Mouse (Mus musculus) stomach, embryonic 15.5 days (tissue): ENCODE data around the gene Gsdma2. TPM values are rescaled to one million over a fixed set of nuclear protein-coding genes. Genes with fewer than 3 reads are reported as not detected.
"Not testable (repeated sequence)": the region's sequence is repeated elsewhere in the genome, so short reads cannot be mapped to it uniquely, and the experiment has no call there.

ENCODE experiments used
- ATAC-seq: fragments of 200-750 bp; cut with Nextera tagmentation; 2 replicates; pipeline ENCODE4 v1.8.0; 2017; ENCODE audit warnings: low read depth, moderate number of reproducible peaks, moderate TSS enrichment; ENCODE audit not compliant: insufficient read depth, low FRiP score
- H3K27ac ChIP-seq: fragments of 300-500 bp; sonication (generic); 2 replicates; pipeline ENCODE4 v1.5.1; 2015; ENCODE audit warnings: mild to moderate bottlenecking, inconsistent platforms
- H3K27me3 ChIP-seq: fragments of 300-500 bp; sonication (generic); replicated peaks from 2 replicates; pipeline ENCODE4 v1.6.1; 2015; ENCODE audit warnings: inconsistent platforms
- H3K36me3 ChIP-seq: fragments of 300-500 bp; sonication (generic); 2 replicates; pipeline ENCODE4 v1.6.1; 2015; ENCODE audit warnings: inconsistent platforms
- H3K4me1 ChIP-seq: fragments of 300-500 bp; sonication (generic); 2 replicates; pipeline ENCODE4 v1.6.1; 2015; ENCODE audit warnings: inconsistent platforms
- H3K4me2 ChIP-seq: fragments of 300-500 bp; sonication (generic); 2 replicates; pipeline ENCODE4 v1.6.1; 2015; ENCODE audit warnings: mild to moderate bottlenecking, inconsistent platforms
- H3K4me3 ChIP-seq: fragments of 300-500 bp; sonication (generic); replicated peaks from 2 replicates; pipeline ENCODE4 v1.5.1; 2015; ENCODE audit warnings: inconsistent platforms
- H3K9ac ChIP-seq: fragments of 300-500 bp; sonication (generic); 2 replicates; pipeline ENCODE4 v1.6.1; 2015; ENCODE audit warnings: inconsistent platforms
- H3K9me3 ChIP-seq: fragments of 300-500 bp; sonication (generic); 2 replicates; pipeline ENCODE4 v1.6.1; 2016; ENCODE audit warnings: inconsistent platforms
- WGBS: fragments of 180-500 bp; shearing (Covaris S2); methylation state at CpG from one replicate; pipeline ENCODE4 v1.1.7; 2015; 5-methylcytosine and 5-hydroxymethylcytosine counted together
- polyA plus RNA-seq: library from polyadenylated mRNA; unstranded; fragments of >200 nt; fragmentation: Nextera tagmentation; extraction: Ambion mirVana; gene quantifications from 2 replicates; pipeline ENCODE4 v1.2.1, GENCODE M21; 2015

The Gsdma2 gene
- 0.21 TPM in 1 of 2 replicates, not detected in the other for polyA plus RNA-seq

GRCm38 (mm10) chr11:98646459-98646858 lies at the start of gene Gsdma2:
Gene Gsdma2 (plus strand): TSS chr11:98646759.
- Histone ChIP-seq H3K27me3 (0 out of 2 replicates have a peak, but pooled peaks cover 2% of the 10 kb centered on the region), H3K27ac (no peak within 1 kb of the TSS), H3K36me3 (no peaks in the 10 kb centered on the region), H3K4me2 (no peak within 1 kb of the TSS), H3K9me3 (no peaks in the 10 kb centered on the region), H3K4me1 (no peaks in the 10 kb centered on the region), H3K9ac (no peak within 1 kb of the TSS), H3K4me3 (no peak within 1 kb of the TSS)
- ATAC-seq, result no peak
- 44% methylated on average over 2 of the region's 2 CpGs for WGBS

GRCm38 (mm10) chr11:98597363-98597762 lies 49.2 kb upstream of the Gsdma2 start:
- ATAC-seq, result no peak
- H3K27me3 ChIP-seq, result peaks cover 13% of the 10 kb centered on the region; the same call in 1 of the 2 replicates
- no peak overlapping the region for H3K4me3 ChIP-seq
- WGBS, result 38% methylated on average over 6 of the region's 6 CpGs
- no peak overlapping the region for H3K27ac ChIP-seq
- no peak overlapping the region for H3K9ac ChIP-seq
- no peak overlapping the region for H3K4me2 ChIP-seq
- H3K4me1 ChIP-seq, result peaks cover 4% of the 10 kb centered on the region; the same call in 1 of the 2 replicates
- no peaks in the 10 kb centered on the region for H3K36me3 ChIP-seq
- H3K9me3 ChIP-seq, result no peaks in the 10 kb centered on the region

- no peak within 1 kb of the TSS for H3K4me3 ChIP-seq
- no peaks in the 10 kb centered on the region for H3K36me3 ChIP-seq
- H3K4me2 ChIP-seq, result no peak within 1 kb of the TSS
- WGBS, result 78% methylated on average over 8 of the region's 8 CpGs
- H3K27me3 ChIP-seq, result peaks cover 13% of the 10 kb centered on the region; the same call in 1 of the 2 replicates
- no peak within 1 kb of the TSS for H3K9ac ChIP-seq
- no peaks in the 10 kb centered on the region for H3K9me3 ChIP-seq
- ATAC-seq, result no peak
- peaks cover 4% of the 10 kb centered on the region; the same call in 1 of the 2 replicates for H3K4me1 ChIP-seq
- H3K27ac ChIP-seq, result no peak within 1 kb of the TSS
These were observed 48.6 kb upstream of the Gsdma2 start, which contains the start of gene Lrrc3c for GRCm38 (mm10) chr11:98597991-98598390. Gene Lrrc3c (plus strand): TSS chr11:98598291.

GRCm38 (mm10) chr11:98598851-98599290 lies 47.7 kb upstream of the Gsdma2 start:
- H3K27me3 ChIP-seq, result peaks cover 13% of the 10 kb centered on the region; the same call in 1 of the 2 replicates
- WGBS, result 63% methylated on average over 18 of the region's 18 CpGs

GRCm38 (mm10) chr11:98599291-98599690 lies 47.3 kb upstream of the Gsdma2 start:
- 34% methylated on average over 18 of the region's 18 CpGs for WGBS
- no peak overlapping the region for H3K9ac ChIP-seq
- ATAC-seq, result 0 out of 2 replicates have a peak, but pooled peaks have one; percentile 23
- no peaks in the 10 kb centered on the region for H3K36me3 ChIP-seq
- H3K4me1 ChIP-seq, result peaks cover 4% of the 10 kb centered on the region; the same call in 1 of the 2 replicates
- no peak overlapping the region for H3K4me2 ChIP-seq
- H3K27me3 ChIP-seq, result peaks cover 13% of the 10 kb centered on the region; the same call in 1 of the 2 replicates
- H3K4me3 ChIP-seq, result no peak overlapping the region
- no peak overlapping the region for H3K27ac ChIP-seq
- no peaks in the 10 kb centered on the region for H3K9me3 ChIP-seq

More at GRCm38 (mm10) chr11:98598851-98599290, 47.7 kb upstream of the Gsdma2 start:
- Histone ChIP-seq H3K4me2 (no peak overlapping the region), H3K27ac (no peak overlapping the region), H3K9me3 (no peaks in the 10 kb centered on the region), H3K9ac (no peak overlapping the region), H3K4me3 (no peak overlapping the region), H3K4me1 (peaks cover 4% of the 10 kb centered on the region; the same call in 1 of the 2 replicates), H3K36me3 (no peaks in the 10 kb centered on the region)
- ATAC-seq, result no peak

GRCm38 (mm10) chr11:98602090-98602690 lies 44.4 kb upstream of the Gsdma2 start:
- H3K36me3 ChIP-seq, result no peaks in the 10 kb centered on the region
- H3K4me1 ChIP-seq, result peaks cover 4% of the 10 kb centered on the region; the same call in 1 of the 2 replicates
- H3K4me3 ChIP-seq, result peak overlapping the region; percentile 35
- peak; percentile 64 for ATAC-seq
- WGBS, result 2% methylated on average over 18 of the region's 20 CpGs
- H3K9me3 ChIP-seq, result no peaks in the 10 kb centered on the region
- H3K4me2 ChIP-seq, result peak overlapping the region; percentile 58
- no peak overlapping the region for H3K27ac ChIP-seq
- no peak overlapping the region for H3K9ac ChIP-seq
- H3K27me3 ChIP-seq, result peaks cover 13% of the 10 kb centered on the region; the same call in 1 of the 2 replicates

- 83% methylated on average over 2 of the region's 2 CpGs for WGBS
- Histone ChIP-seq H3K9me3 (no peaks in the 10 kb centered on the region), H3K27ac (no peak overlapping the region), H3K27me3 (peaks cover 9% of the 10 kb centered on the region; the same call in 1 of the 2 replicates), H3K4me3 (no peak overlapping the region), H3K4me1 (peaks cover 4% of the 10 kb centered on the region; the same call in 1 of the 2 replicates), H3K4me2 (no peak overlapping the region), H3K36me3 (no peaks in the 10 kb centered on the region), H3K9ac (no peak overlapping the region)
- ATAC-seq, result no peak
These were observed 42.6 kb upstream of the Gsdma2 start for GRCm38 (mm10) chr11:98603953-98604352.

GRCm38 (mm10) chr11:98604911-98605310 lies 41.6 kb upstream of the Gsdma2 start:
- H3K9ac ChIP-seq, H3K27ac ChIP-seq, H3K9me3 ChIP-seq, H3K4me3 ChIP-seq, H3K4me1 ChIP-seq, H3K4me2 ChIP-seq, H3K27me3 ChIP-seq, H3K36me3 ChIP-seq, ATAC-seq: not testable (repeated sequence)
- 64% methylated on average over 6 of the region's 6 CpGs for WGBS

- 8% methylated on average over 3 of the region's 3 CpGs for WGBS
- Histone ChIP-seq H3K4me1 (peaks cover 4% of the 10 kb centered on the region; the same call in 1 of the 2 replicates), H3K36me3 (no peaks in the 10 kb centered on the region), H3K27ac (no peak overlapping the region), H3K9ac (no peak overlapping the region), H3K4me2 (no peak overlapping the region), H3K4me3 (no peak overlapping the region), H3K27me3 (no peaks in the 10 kb centered on the region), H3K9me3 (no peaks in the 10 kb centered on the region)
- no peak for ATAC-seq
These were observed 39.8 kb upstream of the Gsdma2 start for GRCm38 (mm10) chr11:98606763-98607162.

GRCm38 (mm10) chr11:98620791-98621190 lies 25.8 kb upstream of the Gsdma2 start:
- WGBS, result 91% methylated on average over 13 of the region's 13 CpGs
- H3K9ac ChIP-seq, result no peak overlapping the region
- no peaks in the 10 kb centered on the region for H3K9me3 ChIP-seq
- no peak overlapping the region for H3K4me2 ChIP-seq
- no peaks in the 10 kb centered on the region for H3K27me3 ChIP-seq
- no peaks in the 10 kb centered on the region for H3K4me1 ChIP-seq
- ATAC-seq, result no peak
- H3K27ac ChIP-seq, result no peak overlapping the region
- no peaks in the 10 kb centered on the region for H3K36me3 ChIP-seq
- H3K4me3 ChIP-seq, result no peak overlapping the region

GRCm38 (mm10) chr11:98623981-98624380 lies 22.6 kb upstream of the Gsdma2 start:
- H3K9me3 ChIP-seq, H3K4me3 ChIP-seq, H3K4me1 ChIP-seq, H3K27ac ChIP-seq, H3K27me3 ChIP-seq, H3K36me3 ChIP-seq, H3K9ac ChIP-seq, H3K4me2 ChIP-seq, ATAC-seq: not testable (repeated sequence)
- WGBS, result 75% methylated on average over 6 of the region's 6 CpGs

GRCm38 (mm10) chr11:98624381-98624780 lies 22.2 kb upstream of the Gsdma2 start:
- not testable (repeated sequence) for ATAC-seq, H3K27ac ChIP-seq, H3K4me2 ChIP-seq, H3K4me3 ChIP-seq, H3K4me1 ChIP-seq, H3K27me3 ChIP-seq, H3K36me3 ChIP-seq, H3K9me3 ChIP-seq, H3K9ac ChIP-seq
- 92% methylated on average over 2 of the region's 2 CpGs for WGBS
